Mouse (Mus musculus) Patski (cell line): ENCODE data around the gene Chit1. TPM values are rescaled to one million over a fixed set of nuclear protein-coding genes. Genes with fewer than 3 reads are reported as not detected.

Source experiments
- ATAC-seq: fragments of 100-300 bp; one replicate; pipeline ENCODE4 v1.8.0; 2021
- CTCF ChIA-PET: fragments of 350-600 bp; sonication (Branson Sonifier 250); formaldehyde crosslinking; loops from one replicate; lab custom pipeline; 2022; ENCODE audit warnings: inconsistent platforms; lab: Charles Lee
- POLR2A ChIA-PET: fragments of 350-600 bp; sonication (Branson Sonifier 250); formaldehyde crosslinking; loops from one replicate; lab custom pipeline; 2022; ENCODE audit warnings: antibody characterized with exemption, inconsistent platforms; lab: Charles Lee
- DNase-seq: peaks from one replicate; pipeline ENCODE4 v3.0.0-alpha.2; 2011; ENCODE audit warnings: low read depth, low spot score
- H3K27me3 ChIP-seq: fragments of 371-371 bp; one replicate; pipeline ENCODE4 v1.5.1; 2021
- CTCF ChIP-seq: fragments of 100-300 bp; IDR thresholded peaks from one replicate; pipeline ENCODE4 v1.5.1; 2021
- in situ Hi-C: fragments of 300-500 bp; cut with MboI; formaldehyde crosslinking; loops from 3 replicates; pipeline ENCODE4 v1.11.1; 2018; ENCODE audit warnings: low pct_unique_long_range_greater_than_20kb, mixed read lengths
- polyA plus RNA-seq: library from polyadenylated mRNA; unstranded; gene quantifications from one replicate; pipeline ENCODE4 v1.2.3, GENCODE M21; 2021

The Chit1 gene
- polyA plus RNA-seq, 1 experiment from 2014 or later = not detected

- no peak for DNase-seq
- CTCF ChIA-PET = no interaction called here
- in situ Hi-C loops = loop anchor here (25.0 kb wide), 1 partner anchor 884 kb away; no protein-coding TSS in a partner anchor
- H3K27me3 ChIP-seq = no peaks in the 10 kb centered on the region
- ATAC-seq = no peak
- TF ChIP-seq CTCF = no peak
- POLR2A ChIA-PET = interaction anchor here (0.6 to 4.0 kb wide), 3 partner anchors 18 to 1676 kb away, joined by 3 to 25 read pairs (median 5); partner anchors contain the start of gene Btg2
Measured at GRCm38 (mm10) chr1:134096264-134096934, 14.6 kb upstream of the Chit1 start.

- DNase-seq (no peak), ATAC-seq (no peak)
- ChIA-PET CTCF (interaction anchor here (1.4 to 9.8 kb wide), 3 partner anchors 9 to 42 kb away, joined by 3 to 72 read pairs (median 9); no protein-coding TSS in a partner anchor), POLR2A (interaction anchor here (1.7 to 4.0 kb wide), 3 partner anchors 18 to 34 kb away, joined by 5 to 25 read pairs (median 5); partner anchors contain the start of gene Btg2)
- no peak for TF ChIP-seq CTCF
- in situ Hi-C loops = loop anchor here (25.0 kb wide), 1 partner anchor 885 kb away; no protein-coding TSS in a partner anchor
- no peaks in the 10 kb centered on the region for H3K27me3 ChIP-seq
Measured at GRCm38 (mm10) chr1:134097080-134097855, 13.8 kb upstream of the Chit1 start.

GRCm38 (mm10) chr1:134097956-134098725, 12.9 kb upstream of the Chit1 start:
- H3K27me3 ChIP-seq = no peaks in the 10 kb centered on the region
- no peak for TF ChIP-seq CTCF
- no peak for ATAC-seq
- ChIA-PET CTCF (interaction anchor here (1.4 to 9.8 kb wide), 4 partner anchors 10 to 43 kb away, joined by 3 to 72 read pairs (median 10); no protein-coding TSS in a partner anchor), POLR2A (interaction anchor here (1.7 to 4.0 kb wide), 4 partner anchors 16 to 35 kb away, joined by 5 to 25 read pairs (median 5); partner anchors contain the start of gene Btg2)
- in situ Hi-C loops = loop anchor here (25.0 kb wide), 1 partner anchor 886 kb away; no protein-coding TSS in a partner anchor
- no peak for DNase-seq

- POLR2A ChIA-PET = interaction anchor here (1.0 to 4.0 kb wide), 7 partner anchors 8 to 38 kb away, joined by 3 to 25 read pairs (median 5); partner anchors contain the start of gene Btg2
- H3K27me3 ChIP-seq = no peaks in the 10 kb centered on the region
- CTCF ChIA-PET = interaction anchor here (1.3 to 9.8 kb wide), 7 partner anchors 11 to 43 kb away, joined by 3 to 72 read pairs (median 6); partner anchors contain the start of gene Btg2
- peak; percentile 83 for ATAC-seq
- in situ Hi-C loops = loop anchor here (25.0 kb wide), 1 partner anchor 887 kb away; no protein-coding TSS in a partner anchor
- TF ChIP-seq CTCF = no peak
- DNase-seq = peak; percentile 88
Measured at GRCm38 (mm10) chr1:134098726-134099515, 12.1 kb upstream of the Chit1 start.

GRCm38 (mm10) chr1:134099516-134100235, 11.4 kb upstream of the Chit1 start:
- no peaks in the 10 kb centered on the region for H3K27me3 ChIP-seq
- TF ChIP-seq CTCF = no peak
- ChIA-PET POLR2A (interaction anchor here (1.0 to 4.0 kb wide), 7 partner anchors 8 to 39 kb away, joined by 3 to 25 read pairs (median 4); partner anchors contain the start of gene Btg2), CTCF (interaction anchor here (1.3 to 9.8 kb wide), 5 partner anchors 17 to 44 kb away, joined by 4 to 72 read pairs (median 6); partner anchors contain the start of gene Btg2)
- ATAC-seq = peak; percentile 59
- in situ Hi-C loops = loop anchor here (5.0 to 25.0 kb wide), 3 partner anchors 42 to 887 kb away; no protein-coding TSS in a partner anchor
- DNase-seq = no peak

- TF ChIP-seq CTCF = no peak
- H3K27me3 ChIP-seq = no peaks in the 10 kb centered on the region
- DNase-seq (no peak), ATAC-seq (no peak)
- POLR2A ChIA-PET = interaction anchor here (0.6 to 4.0 kb wide), 5 partner anchors 17 to 144 kb away, joined by 3 to 25 read pairs (median 3); partner anchors contain the start of gene Btg2
- CTCF ChIA-PET = interaction anchor here (1.7 to 9.8 kb wide), 4 partner anchors 17 to 45 kb away, joined by 4 to 72 read pairs (median 8); no protein-coding TSS in a partner anchor
- in situ Hi-C loops = loop anchor here (5.0 kb wide), 2 partner anchors 43 to 188 kb away; no protein-coding TSS in a partner anchor
Measured at GRCm38 (mm10) chr1:134100401-134100800, 10.6 kb upstream of the Chit1 start.

GRCm38 (mm10) chr1:134100928-134101327, 10.1 kb upstream of the Chit1 start:
- DNase-seq = no peak
- no peak for ATAC-seq
- CTCF ChIA-PET = interaction anchor here (1.7 to 9.8 kb wide), 3 partner anchors 24 to 45 kb away, joined by 4 to 72 read pairs (median 10); no protein-coding TSS in a partner anchor
- in situ Hi-C loops = loop anchor here (5.0 kb wide), 2 partner anchors 44 to 189 kb away; no protein-coding TSS in a partner anchor
- POLR2A ChIA-PET = interaction anchor here (0.6 to 1.0 kb wide), 3 partner anchors 18 to 143 kb away, joined by 3 to 4 read pairs (median 3); no protein-coding TSS in a partner anchor
- TF ChIP-seq CTCF = no peak
- no peaks in the 10 kb centered on the region for H3K27me3 ChIP-seq

GRCm38 (mm10) chr1:134101593-134101992, 9.4 kb upstream of the Chit1 start:
- CTCF ChIA-PET = interaction anchor here (1.8 to 9.8 kb wide), 2 partner anchors 21 to 46 kb away, joined by 4 to 72 read pairs; no protein-coding TSS in a partner anchor
- POLR2A ChIA-PET = no interaction called here
- in situ Hi-C loops = loop anchor here (5.0 kb wide), 2 partner anchors 44 to 189 kb away; no protein-coding TSS in a partner anchor

More at GRCm38 (mm10) chr1:134101593-134101992, 9.4 kb upstream of the Chit1 start:
- H3K27me3 ChIP-seq = no peaks in the 10 kb centered on the region
- TF ChIP-seq CTCF = no peak
- DNase-seq (no peak), ATAC-seq (no peak)
